Mouse (Mus musculus) Patski (cell line): Measurements from ENCODE around the gene Hoxa10. TPM values are rescaled to one million over a fixed set of nuclear protein-coding genes. Genes with fewer than 3 reads are reported as not detected.

Experiments
- ATAC-seq: fragments of 100-300 bp; one replicate; pipeline ENCODE4 v1.8.0; 2021
- CTCF ChIA-PET: fragments of 350-600 bp; sonication (Branson Sonifier 250); formaldehyde crosslinking; loops from one replicate; lab custom pipeline; 2022; ENCODE audit warnings: inconsistent platforms; lab: Charles Lee
- POLR2A ChIA-PET: fragments of 350-600 bp; sonication (Branson Sonifier 250); formaldehyde crosslinking; loops from one replicate; lab custom pipeline; 2022; ENCODE audit warnings: antibody characterized with exemption, inconsistent platforms; lab: Charles Lee
- DNase-seq: peaks from one replicate; pipeline ENCODE4 v3.0.0-alpha.2; 2011; ENCODE audit warnings: low read depth, low spot score
- H3K27me3 ChIP-seq: fragments of 371-371 bp; one replicate; pipeline ENCODE4 v1.5.1; 2021
- CTCF ChIP-seq: fragments of 100-300 bp; IDR thresholded peaks from one replicate; pipeline ENCODE4 v1.5.1; 2021
- in situ Hi-C: fragments of 300-500 bp; cut with MboI; formaldehyde crosslinking; loops from 3 replicates; pipeline ENCODE4 v1.11.1; 2018; ENCODE audit warnings: low pct_unique_long_range_greater_than_20kb, mixed read lengths
- polyA plus RNA-seq: library from polyadenylated mRNA; unstranded; gene quantifications from one replicate; pipeline ENCODE4 v1.2.3, GENCODE M21; 2021

The Hoxa10 gene
- polyA plus RNA-seq, 1 experiment from 2014 or later = 104 TPM

GRCm38 (mm10) chr6:52253511-52254500 is 13.2 kb upstream of the Hoxa10 start:
- DNase-seq (no peak), ATAC-seq (no peak)
- CTCF ChIA-PET = no interaction called here
- in situ Hi-C loops = loop anchor here (5.0 kb wide), 1 partner anchor 468 kb away; no protein-coding TSS in a partner anchor
- no peaks in the 10 kb centered on the region for H3K27me3 ChIP-seq
- POLR2A ChIA-PET = no interaction called here
- TF ChIP-seq CTCF = no peak

- POLR2A ChIA-PET = interaction anchor here (0.7 kb wide), 1 partner anchor 12 kb away, joined by 3 read pairs; the partner anchor contains the start of gene Hoxa10
- CTCF ChIA-PET = interaction anchor here (1.4 to 1.6 kb wide), 2 partner anchors 9 to 349 kb away, joined by 4 read pairs; no protein-coding TSS in a partner anchor
- no peak for ATAC-seq
- H3K27me3 ChIP-seq = no peaks in the 10 kb centered on the region
- DNase-seq = no peak
- in situ Hi-C loops = loop anchor here (5.0 kb wide), 1 partner anchor 469 kb away; no protein-coding TSS in a partner anchor
- no peak for TF ChIP-seq CTCF
Measured at GRCm38 (mm10) chr6:52252775-52253376, 12.2 kb upstream of the Hoxa10 start.

GRCm38 (mm10) chr6:52252016-52252774 is 11.5 kb upstream of the Hoxa10 start:
- ChIA-PET CTCF (interaction anchor here (1.4 to 1.6 kb wide), 2 partner anchors 9 to 350 kb away, joined by 4 read pairs; no protein-coding TSS in a partner anchor), POLR2A (interaction anchor here (0.7 kb wide), 1 partner anchor 11 kb away, joined by 3 read pairs; the partner anchor contains the start of gene Hoxa10)
- no peak for TF ChIP-seq CTCF
- in situ Hi-C loops = loop anchor here (5.0 kb wide), 1 partner anchor 470 kb away; no protein-coding TSS in a partner anchor
- H3K27me3 ChIP-seq = no peaks in the 10 kb centered on the region
- ATAC-seq = no peak
- no peak for DNase-seq

- in situ Hi-C loops = loop anchor here (5.0 kb wide), 1 partner anchor 471 kb away; no protein-coding TSS in a partner anchor
- no peaks in the 10 kb centered on the region for H3K27me3 ChIP-seq
Measured at GRCm38 (mm10) chr6:52251177-52251879, 10.7 kb upstream of the Hoxa10 start.

GRCm38 (mm10) chr6:52249826-52250225 is 9.2 kb upstream of the Hoxa10 start:
- DNase-seq (no peak), ATAC-seq (no peak)
- no peaks in the 10 kb centered on the region for H3K27me3 ChIP-seq
- no peak for TF ChIP-seq CTCF
- POLR2A ChIA-PET = no interaction called here
- in situ Hi-C loops = loop anchor here (5.0 to 25.0 kb wide), 2 partner anchors 472 to 1263 kb away; no protein-coding TSS in a partner anchor
- CTCF ChIA-PET = interaction anchor here (1.2 kb wide), 1 partner anchor 9 kb away, joined by 3 read pairs; the partner anchor contains the start of gene Hoxa10

More at GRCm38 (mm10) chr6:52251177-52251879, 10.7 kb upstream of the Hoxa10 start:
- TF ChIP-seq CTCF = no peak
- POLR2A ChIA-PET = no interaction called here
- ATAC-seq (no peak), DNase-seq (no peak)
- CTCF ChIA-PET = interaction anchor here (1.0 to 1.6 kb wide), 3 partner anchors 10 to 587 kb away, joined by 3 to 4 read pairs (median 4); no protein-coding TSS in a partner anchor

GRCm38 (mm10) chr6:52249415-52249738 is 8.7 kb upstream of the Hoxa10 start:
- H3K27me3 ChIP-seq = no peaks in the 10 kb centered on the region
- ATAC-seq (no peak), DNase-seq (no peak)
- ChIA-PET POLR2A (interaction anchor here (21.2 kb wide), 1 partner anchor 26 kb away, joined by 778 read pairs; the partner anchor contains the start of genes Gm28308, Hoxa3, Hoxa6 and Hoxa7), CTCF (interaction anchor here (1.2 kb wide), 1 partner anchor 9 kb away, joined by 3 read pairs; the partner anchor contains the start of gene Hoxa10)
- in situ Hi-C loops = loop anchor here (25.0 kb wide), 1 partner anchor 1262 kb away; no protein-coding TSS in a partner anchor
- no peak for TF ChIP-seq CTCF

- CTCF ChIA-PET = interaction anchor here (1.2 to 4.4 kb wide), 2 partner anchors 8 kb away, joined by 3 to 27 read pairs; partner anchors contain the start of gene Hoxa10
- no peak for TF ChIP-seq CTCF
- POLR2A ChIA-PET = interaction anchor here (21.2 kb wide), 1 partner anchor 26 kb away, joined by 778 read pairs; the partner anchor contains the start of genes Gm28308, Hoxa3, Hoxa6 and Hoxa7
- ATAC-seq (no peak), DNase-seq (no peak)
- in situ Hi-C loops = loop anchor here (25.0 kb wide), 1 partner anchor 1262 kb away; no protein-coding TSS in a partner anchor
- H3K27me3 ChIP-seq = no peaks in the 10 kb centered on the region
Measured at GRCm38 (mm10) chr6:52248638-52249414, 8.2 kb upstream of the Hoxa10 start.
